Mouse (Mus musculus) left cerebral cortex, adult 2 months (tissue): Measurements from ENCODE around the gene Cluap1. TPM values are rescaled to one million over a fixed set of nuclear protein-coding genes. Genes with fewer than 3 reads are reported as not detected.

Source experiments
- DNase-seq, 2 experiments: peaks; one replicate each; pipeline ENCODE4 v3.0.0; 2021 to 2022; ENCODE audit warnings: low spot score in 2 of 2, mixed read lengths in 1 of 2; ENCODE audit errors: extremely low spot score in 1 of 2
- H3K27ac ChIP-seq: fragments of 200-600 bp; 2 replicates; pipeline ENCODE4 v1.8.1; 2022
- H3K4me3 ChIP-seq: fragments of 200-600 bp; 2 replicates; pipeline ENCODE4 v1.8.1; 2022
- CTCF ChIP-seq: fragments of 200-600 bp; IDR thresholded peaks from 2 replicates; pipeline ENCODE4 v1.8.1; 2022; ENCODE audit warnings: antibody characterized with exemption, mild to moderate bottlenecking, moderate library complexity
- intact Hi-C: fragments of 180-260 bp; cut with DNase I; formaldehyde crosslinking; loops from one replicate; pipeline ENCODE4 v1.15.1; 2025
- long read RNA-seq, 2 experiments: library from polyadenylated mRNA; stranded (forward); transcript quantifications; one replicate each; pipeline ENCODE4 v2.0.0; 2021; ENCODE audit warnings: borderline mapping rate in 2 of 2
- total RNA-seq, 2 experiments: library from RNA; stranded (reverse); gene quantifications; 2 replicates each; pipeline ENCODE4 v1.2.3; 2021

Gene Cluap1
- total RNA-seq = 10 to 100 TPM; 28.1 to 31.6 TPM
- long read RNA-seq, experiment 1, transcript Cluap1-201 (12 exons, 1,779 nt) = major isoform, 11 of 28 reads
- long read RNA-seq, experiment 1, partial matches to known transcripts = 5 of 28 reads
- long read RNA-seq, experiment 1, other reads (novel, unspliced or antisense) = 12 of 28 reads
- long read RNA-seq, experiment 2, partial matches to known transcripts = 4 of 19 reads
- long read RNA-seq, experiment 2, other reads (novel, unspliced or antisense) = 11 of 19 reads

- H3K27ac ChIP-seq = peak within 1 kb of the TSS; percentile 88
These were observed at the start of gene Cluap1, which contains the start of gene 1700037C18Rik for GRCm38 (mm10) chr16:3908537-3909111. TSS of gene Cluap1 (plus strand) at chr16:3908801. TSS of gene 1700037C18Rik (minus strand) at chr16:3908689.

DNA sequence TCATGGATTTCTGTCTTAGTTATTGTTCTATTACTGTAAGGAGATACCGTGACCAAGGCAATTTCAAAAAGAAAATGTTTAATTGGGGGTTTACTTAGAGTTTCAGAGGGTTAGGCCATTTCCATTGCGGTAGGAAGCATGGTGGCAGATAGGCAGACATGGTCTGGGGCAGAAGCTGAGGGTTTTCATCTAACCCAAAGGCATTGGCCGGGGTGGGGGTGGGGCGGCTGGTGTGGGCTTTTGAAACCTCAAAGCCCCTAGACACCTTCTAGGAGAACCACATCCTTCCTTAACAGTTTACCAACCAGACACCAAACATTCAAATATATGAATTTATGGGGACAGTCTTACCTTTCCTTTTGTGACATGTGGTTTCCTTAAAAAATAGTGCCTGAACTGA lies 49.3 kb upstream of the Cluap1 start:
- no peak for DNase-seq
- TF ChIP-seq CTCF = no peak
- Histone ChIP-seq H3K27ac (no peak overlapping the region), H3K4me3 (no peak overlapping the region)
- intact Hi-C loops = no loop called here

More at GRCm38 (mm10) chr16:3908537-3909111, at the start of gene Cluap1, which contains the start of gene 1700037C18Rik:
- DNase-seq = peak; percentile 91 to 93
- TF ChIP-seq CTCF = peak; percentile 67
- intact Hi-C loops = loop anchor here (1.0 to 5.0 kb wide), 3 partner anchors 24 to 94 kb away; partner anchors contain the start of genes Gm20695, Slx4, Zfp174 and Zfp597
- H3K4me3 ChIP-seq = peak within 1 kb of the TSS; percentile 68

DNA sequence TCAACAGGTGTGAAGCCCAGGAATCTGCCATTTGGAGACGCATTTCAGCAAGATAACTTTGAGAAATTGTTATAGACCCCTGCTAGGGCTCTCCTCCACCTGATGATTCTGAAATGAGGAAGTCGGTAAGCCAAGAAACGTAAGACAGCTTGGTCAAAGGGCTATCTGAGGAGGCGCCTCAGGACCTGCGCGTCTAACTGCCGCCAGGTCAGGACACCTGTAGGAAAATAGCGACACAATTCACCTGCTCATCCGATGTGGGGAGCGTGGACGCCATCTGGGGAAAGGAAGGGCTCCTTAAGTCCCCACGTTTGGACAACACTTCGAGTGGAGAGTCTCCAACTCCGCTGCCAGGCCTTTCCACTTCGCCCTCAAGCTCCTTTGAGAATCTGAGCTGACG lies 36.8 kb upstream of the Cluap1 start:
- H3K27ac ChIP-seq = peak overlapping the region; percentile 47
- TF ChIP-seq CTCF = no peak

DNA sequence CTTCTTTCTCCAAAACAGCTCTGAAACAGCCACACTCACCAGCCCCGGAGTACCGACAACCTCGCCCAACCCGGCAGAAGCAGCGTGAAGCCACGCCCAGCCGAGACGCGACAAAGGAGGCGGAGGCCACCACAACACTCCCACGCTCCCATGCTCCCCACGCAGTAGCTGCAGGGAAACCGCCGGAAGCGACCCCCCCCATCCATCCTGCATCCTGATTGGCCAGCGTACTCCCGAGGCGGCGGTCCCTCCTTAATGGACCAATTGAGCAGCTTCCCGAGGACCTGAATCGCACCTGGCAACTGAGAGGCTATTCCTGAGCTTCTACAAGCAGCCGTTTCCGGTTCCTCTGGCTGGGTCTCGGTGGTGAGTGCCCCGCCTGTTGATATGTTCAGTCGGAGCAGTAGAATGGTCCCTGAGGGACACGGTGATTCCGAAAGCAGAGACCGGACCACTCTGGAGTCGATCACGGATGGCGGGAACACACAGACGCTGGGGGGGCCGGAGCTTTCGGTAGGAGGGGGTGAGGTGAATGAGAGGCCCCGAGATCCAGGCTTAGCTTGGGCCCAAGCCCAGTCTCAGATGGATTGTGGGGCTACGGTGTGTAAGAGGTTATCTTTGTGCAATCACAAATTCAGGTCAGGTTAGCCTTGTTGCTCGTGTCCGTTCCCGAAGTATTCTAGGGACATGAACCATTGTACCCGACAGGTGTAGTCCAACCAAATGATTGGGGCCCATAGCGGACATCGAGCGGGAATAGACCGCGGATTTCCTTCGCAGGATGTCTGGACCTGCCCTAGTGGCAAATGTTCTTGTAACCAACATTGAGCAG lies 36.2 kb upstream of the Cluap1 start, which contains the start of gene Naa60:
Naa60 (plus strand) TSS at position 160 of the 832 bp plus-strand sequence.
- Histone ChIP-seq H3K4me3 (peak within 1 kb of the TSS; percentile 55), H3K27ac (peak within 1 kb of the TSS; percentile 47)
- intact Hi-C loops = loop anchor here (1.0 kb wide), 1 partner anchor 25 kb away; the partner anchor contains the start of gene Zfp174
- DNase-seq = peak; percentile 85 to 89
- no peak for TF ChIP-seq CTCF

More for the DNA sequence above, 36.8 kb upstream of the Cluap1 start:
- intact Hi-C loops = loop anchor here (1.0 kb wide), 1 partner anchor 25 kb away; the partner anchor contains the start of gene Zfp174
- H3K4me3 ChIP-seq = peak overlapping the region; percentile 55
- no peak for DNase-seq

DNA sequence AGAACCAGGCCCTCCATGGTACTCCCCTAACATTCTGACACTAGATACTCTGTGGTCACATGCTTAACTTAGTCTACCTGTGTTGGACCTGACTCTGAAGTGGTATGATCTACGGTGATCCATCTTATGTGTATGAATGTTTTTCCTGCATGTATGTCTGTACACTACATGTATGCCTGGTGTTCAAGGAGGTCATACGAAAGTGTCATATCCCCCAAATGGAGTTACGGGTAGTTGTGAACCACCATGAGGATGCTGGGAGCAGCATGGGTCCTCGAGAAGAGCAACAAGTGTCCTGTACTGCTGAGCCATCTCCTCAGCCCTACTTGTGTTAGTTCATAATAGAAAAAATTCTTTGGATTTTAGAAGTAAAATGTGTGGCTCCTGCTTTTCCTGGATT lies 32.3 kb upstream of the Cluap1 start:
- no peak overlapping the region for H3K4me3 ChIP-seq
- TF ChIP-seq CTCF = no peak
- no peak overlapping the region for H3K27ac ChIP-seq
- no peak for DNase-seq
- intact Hi-C loops = no loop called here

DNA sequence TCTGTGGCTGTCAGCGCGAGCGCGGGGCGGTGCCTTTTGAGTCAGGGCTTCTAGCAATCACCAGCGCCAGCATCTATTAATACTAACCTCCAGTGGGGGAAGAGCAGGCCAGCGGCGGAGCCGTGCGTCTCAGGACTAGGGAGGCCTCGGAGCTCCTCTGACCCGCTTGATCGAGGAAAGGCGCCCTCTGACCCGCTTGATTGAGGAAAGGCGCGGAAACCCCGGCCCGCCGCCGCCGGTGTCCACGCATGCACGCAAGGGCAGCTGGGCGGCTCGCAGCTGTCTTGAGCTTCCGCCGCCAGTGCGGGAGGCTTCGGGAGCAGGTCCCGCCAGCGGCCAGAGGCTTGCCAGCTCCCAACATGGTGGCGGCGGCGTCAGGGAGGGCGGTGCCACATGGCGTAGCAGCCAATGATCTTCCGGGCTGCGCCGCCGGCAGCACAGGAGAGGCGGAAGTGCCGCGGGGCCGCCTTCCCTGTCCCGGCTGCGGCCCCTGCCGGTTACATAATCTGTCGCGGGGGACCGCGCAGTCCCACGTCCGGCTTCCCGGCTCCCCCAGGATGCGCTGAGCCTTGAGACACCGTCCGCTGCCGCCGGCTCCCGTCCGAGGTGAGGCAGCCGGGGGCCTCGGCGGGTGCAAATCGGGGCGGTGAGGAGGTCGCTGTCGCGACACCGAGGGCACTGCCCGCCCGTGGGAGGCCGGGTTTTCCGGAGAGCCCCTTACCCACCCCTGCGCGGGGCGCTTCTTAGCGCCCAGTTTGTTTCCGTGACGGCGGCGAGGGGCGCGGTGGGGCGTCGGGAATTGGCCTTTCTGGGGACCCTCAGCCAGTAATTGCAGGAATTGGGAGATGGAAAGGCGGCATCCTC lies 24.2 kb upstream of the Cluap1 start, which contains the start of the genes Zfp597 and Gm20695:
Zfp597 (minus strand) TSS at position 361 of the 864 bp plus-strand sequence.
Gm20695 (plus strand) TSS at position 448 of the 864 bp plus-strand sequence.
- intact Hi-C loops = loop anchor here (1.0 kb wide), 2 partner anchors 24 to 140 kb away; partner anchors contain the start of genes 1700037C18Rik, Cluap1 and Zfp263
- TF ChIP-seq CTCF = peak; percentile 32
- peak; percentile 95 to 97 for DNase-seq
- H3K27ac ChIP-seq = peak within 1 kb of the TSS; percentile 98
- H3K4me3 ChIP-seq = peak within 1 kb of the TSS; percentile 98

DNA sequence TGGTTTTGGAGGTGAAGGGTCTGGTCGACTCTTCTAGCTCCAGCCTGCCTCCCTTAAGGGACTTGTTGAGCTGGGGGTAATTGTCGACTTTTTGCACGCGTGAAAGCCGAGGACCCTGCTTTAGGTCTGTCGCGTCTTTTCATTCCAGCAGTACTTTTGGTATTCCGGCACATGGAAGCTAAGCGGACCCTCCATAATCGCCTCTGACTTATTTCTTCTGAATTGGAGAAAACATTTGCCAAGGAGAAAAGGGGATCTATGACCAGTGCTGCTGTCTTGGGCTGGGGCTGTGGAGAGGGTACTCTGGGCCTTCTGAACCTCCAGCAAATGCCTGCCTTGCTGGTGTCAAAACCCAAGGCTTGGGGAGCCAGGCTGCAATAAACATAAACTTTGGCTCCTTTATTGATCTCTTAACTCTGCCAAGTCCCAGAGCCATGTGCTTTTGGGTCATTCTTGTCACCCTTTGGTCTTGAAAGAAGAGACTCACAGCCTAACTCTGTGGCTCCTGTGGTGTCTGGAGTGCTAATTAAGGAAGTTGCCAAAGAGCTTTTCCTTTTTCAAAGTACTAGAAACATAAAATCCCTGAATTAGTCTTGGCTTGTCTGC lies 23.4 kb upstream of the Cluap1 start:
- TF ChIP-seq CTCF = no peak

DNA sequence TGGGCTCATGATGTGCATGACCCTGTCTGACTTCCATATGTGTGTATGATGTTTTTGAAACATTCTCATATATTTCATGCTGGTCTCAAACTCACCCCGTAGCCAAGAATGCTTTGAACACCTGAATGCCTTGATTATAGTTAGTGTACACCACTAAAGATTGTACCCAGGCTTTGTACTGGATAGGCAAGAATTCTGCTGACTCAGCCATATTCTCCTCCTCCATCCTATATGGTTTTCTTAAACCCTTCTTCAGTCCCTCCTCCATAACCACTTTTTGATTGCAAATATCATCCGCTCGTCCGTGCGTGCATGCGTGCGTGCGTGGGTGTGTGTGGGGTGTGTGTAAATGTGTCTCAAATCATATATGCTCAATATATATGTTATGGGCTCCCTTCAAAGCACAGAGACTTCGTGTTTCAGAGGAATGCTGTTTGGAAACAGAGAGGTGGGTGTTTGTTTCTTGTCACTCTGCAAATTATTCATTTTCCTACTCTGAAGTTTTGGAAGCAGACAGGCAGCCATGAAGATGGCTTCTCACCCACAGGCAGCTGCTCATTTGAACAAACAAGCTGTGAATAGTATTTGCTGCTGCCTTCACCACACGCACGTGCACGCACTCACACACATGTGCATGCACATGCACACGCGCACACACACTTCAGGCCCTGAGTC lies 16.8 kb upstream of the Cluap1 start:
- intact Hi-C loops = no loop called here
- TF ChIP-seq CTCF = no peak
- Histone ChIP-seq H3K27ac (no peak overlapping the region), H3K4me3 (no peak overlapping the region)
- no peak for DNase-seq

More for the DNA sequence above, 23.4 kb upstream of the Cluap1 start:
- Histone ChIP-seq H3K4me3 (peak overlapping the region; percentile 98), H3K27ac (peak overlapping the region; percentile 98)
- intact Hi-C loops = loop anchor here (1.0 kb wide), 1 partner anchor 141 kb away; the partner anchor contains the start of gene Zfp263
- no peak for DNase-seq

DNA sequence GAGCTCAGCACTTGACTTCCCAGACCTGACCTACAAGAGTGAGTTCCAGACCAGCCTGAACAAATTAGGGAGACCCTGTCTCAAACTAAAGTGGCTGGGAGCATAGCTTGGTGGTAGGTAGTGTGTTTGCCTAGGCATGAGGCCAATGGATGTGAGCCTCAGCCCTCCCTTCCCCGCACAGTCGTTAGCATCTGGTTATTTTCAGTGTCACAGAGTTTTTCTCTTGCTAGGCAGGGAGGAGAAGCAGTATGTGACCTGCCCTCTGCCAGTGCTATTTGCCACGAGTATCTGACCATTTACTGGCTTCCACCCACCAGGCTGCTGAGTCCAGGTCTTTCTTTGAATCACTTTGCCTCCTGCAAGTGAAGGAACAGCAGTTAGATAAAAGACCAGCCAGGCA lies 14.9 kb upstream of the Cluap1 start:
- H3K27ac ChIP-seq = no peak overlapping the region
- TF ChIP-seq CTCF = no peak
- DNase-seq = no peak
- no peak overlapping the region for H3K4me3 ChIP-seq
- intact Hi-C loops = no loop called here
